Mouse (Mus musculus) macrophage (primary cell): ENCODE data around the gene Gm6871. TPM values are rescaled to one million over a fixed set of nuclear protein-coding genes. Genes with fewer than 3 reads are reported as not detected.
"Not testable (repeated sequence)": the region's sequence is repeated elsewhere in the genome, so short reads cannot be mapped to it uniquely, and the experiment has no call there.

Source experiments
- H3K27ac ChIP-seq: fragments of 350-480 bp; formaldehyde crosslinking; 2 replicates; pipeline ENCODE4 v1.9.0; 2021
- H3K36me3 ChIP-seq: fragments of 350-480 bp; formaldehyde crosslinking; 2 replicates; pipeline ENCODE4 v1.9.0; 2021; ENCODE audit errors: inconsistent target
- H3K4me3 ChIP-seq: fragments of 350-480 bp; formaldehyde crosslinking; 2 replicates; pipeline ENCODE4 v1.9.0; 2021; ENCODE audit errors: inconsistent target
- H3K79me2 ChIP-seq: fragments of 350-480 bp; formaldehyde crosslinking; 2 replicates; pipeline ENCODE4 v1.9.0; 2021; ENCODE audit errors: inconsistent target
- WGBS: methylation state at CpG from one replicate; pipeline ENCODE4 v1.1.7; 2026; ENCODE audit warnings: inconsistent platforms; ENCODE audit not compliant: missing documents; 5-methylcytosine and 5-hydroxymethylcytosine counted together
- polyA plus RNA-seq: library from polyadenylated mRNA; stranded (reverse); fragments of 250-400 nt; gene quantifications from 3 replicates; pipeline ENCODE4 v1.2.4, GENCODE M21; 2018; ENCODE audit warnings: inconsistent platforms
- total RNA-seq, 78 experiments: library from RNA; depleted of rRNA; stranded (reverse); fragments of 250-400 nt; gene quantifications; 1 replicate in 9 of 78; 2 replicates in 24 of 78; 3 replicates in 43 of 78; 4 replicates in 2 of 78; pipeline ENCODE4 v1.2.4; 2018; ENCODE audit warnings: inconsistent platforms in 56 of 78

The Gm6871 gene
- total RNA-seq (2018; cell fraction: chromatin; rRNA removed): not detected
- total RNA-seq (2018; cell fraction: cytosol; rRNA removed): not detected
- not detected for total RNA-seq (2018; cell fraction: nucleus; rRNA removed)
- not detected in 3 replicates for polyA plus RNA-seq

- H3K27ac ChIP-seq, H3K36me3 ChIP-seq, H3K79me2 ChIP-seq, H3K4me3 ChIP-seq: not testable (repeated sequence)
- WGBS: 80% methylated on average over 3 of the region's 6 CpGs
Measured at GRCm38 (mm10) chr7:41573562-41573961, at the start of gene Gm6871. Gm6871 (minus strand) TSS chr7:41573662.

- H3K79me2 ChIP-seq, H3K27ac ChIP-seq, H3K4me3 ChIP-seq: not testable (repeated sequence)
- whole genome bisulfite sequencing: 92% methylated on average over 1 of the region's 1 CpGs
- H3K36me3 ChIP-seq: peaks cover 23% of the 10 kb centered on the region; the same call in 1 of the 2 replicates
Measured at GRCm38 (mm10) chr7:41616241-41616640, 42.8 kb upstream of the Gm6871 start.

- H3K79me2 ChIP-seq: 0 out of 2 replicates have a peak, but pooled peaks cover 5% of the 10 kb centered on the region
- H3K4me3 ChIP-seq: no peak overlapping the region
- 88% methylated on average over 3 of the region's 3 CpGs for WGBS
- peaks cover 23% of the 10 kb centered on the region; the same call in 1 of the 2 replicates for H3K36me3 ChIP-seq
- no peak overlapping the region for H3K27ac ChIP-seq
Measured at GRCm38 (mm10) chr7:41611654-41612053, 38.2 kb upstream of the Gm6871 start.

- Histone ChIP-seq H3K36me3 (no peaks in the 10 kb centered on the region), H3K27ac (0 out of 2 replicates have a peak overlapping the region, but pooled peaks have one; percentile 2)
- 32% methylated on average over 3 of the region's 3 CpGs for WGBS
Measured at GRCm38 (mm10) chr7:41599932-41600548, 26.6 kb upstream of the Gm6871 start.

GRCm38 (mm10) chr7:41599034-41599813, 25.8 kb upstream of the Gm6871 start, which contains the start of gene 2610021A01Rik:
2610021A01Rik (plus strand) TSS chr7:41599230.
- Histone ChIP-seq H3K36me3 (no peaks in the 10 kb centered on the region), H3K79me2 (peaks cover 13% of the 10 kb centered on the region; the same call in 1 of the 2 replicates), H3K4me3 (peak within 1 kb of the TSS; percentile 82), H3K27ac (0 out of 2 replicates have a peak within 1 kb of the TSS, but pooled peaks have one; percentile 2)
- 1% methylated on average over 41 of the region's 41 CpGs for WGBS

More at GRCm38 (mm10) chr7:41599932-41600548, 26.6 kb upstream of the Gm6871 start:
- Histone ChIP-seq H3K4me3 (peak overlapping the region; percentile 82), H3K79me2 (peaks cover 13% of the 10 kb centered on the region; the same call in 1 of the 2 replicates)

GRCm38 (mm10) chr7:41598615-41599014, 25.2 kb upstream of the Gm6871 start:
- Histone ChIP-seq H3K27ac (no peak overlapping the region), H3K36me3 (no peaks in the 10 kb centered on the region), H3K4me3 (peak overlapping the region; percentile 82), H3K79me2 (peaks cover 13% of the 10 kb centered on the region; the same call in 1 of the 2 replicates)
- 64% methylated on average over 5 of the region's 5 CpGs for WGBS

- not testable (repeated sequence) for H3K36me3 ChIP-seq, H3K4me3 ChIP-seq, H3K79me2 ChIP-seq, H3K27ac ChIP-seq
Measured at GRCm38 (mm10) chr7:41587831-41588230, 14.4 kb upstream of the Gm6871 start.

- H3K36me3 ChIP-seq: no peaks in the 10 kb centered on the region
- H3K79me2 ChIP-seq: no peaks in the 10 kb centered on the region
- no peak overlapping the region for H3K4me3 ChIP-seq
- no peak overlapping the region for H3K27ac ChIP-seq
Measured at GRCm38 (mm10) chr7:41582028-41582427, 8.6 kb upstream of the Gm6871 start.

GRCm38 (mm10) chr7:41577956-41578355, 4.5 kb upstream of the Gm6871 start:
- no peak overlapping the region for H3K27ac ChIP-seq
- no peak overlapping the region for H3K4me3 ChIP-seq
- H3K79me2 ChIP-seq: no peaks in the 10 kb centered on the region
- no peaks in the 10 kb centered on the region for H3K36me3 ChIP-seq
- 90% methylated on average over 2 of the region's 2 CpGs for WGBS

GRCm38 (mm10) chr7:41560681-41561080, 12.8 kb downstream of the Gm6871 start:
- 59% methylated on average over 7 of the region's 8 CpGs for WGBS
- no peak overlapping the region for H3K27ac ChIP-seq
- no peak overlapping the region for H3K4me3 ChIP-seq

GRCm38 (mm10) chr7:41512672-41513071, 60.8 kb downstream of the Gm6871 start:
- Histone ChIP-seq H3K4me3 (no peak overlapping the region), H3K79me2 (no peaks in the 10 kb centered on the region), H3K27ac (no peak overlapping the region), H3K36me3 (no peaks in the 10 kb centered on the region)
- 100% methylated on average over 3 of the region's 3 CpGs for WGBS

More at GRCm38 (mm10) chr7:41560681-41561080, 12.8 kb downstream of the Gm6871 start:
- H3K36me3 ChIP-seq: no peaks in the 10 kb centered on the region
- no peaks in the 10 kb centered on the region for H3K79me2 ChIP-seq

GRCm38 (mm10) chr7:41512207-41512606, 61.3 kb downstream of the Gm6871 start:
- Histone ChIP-seq H3K36me3 (no peaks in the 10 kb centered on the region), H3K79me2 (no peaks in the 10 kb centered on the region), H3K4me3 (no peak overlapping the region), H3K27ac (no peak overlapping the region)
- 42% methylated on average over 1 of the region's 1 CpGs for WGBS

- 63% methylated on average over 1 of the region's 1 CpGs for WGBS
- H3K4me3 ChIP-seq: no peak overlapping the region
Measured at GRCm38 (mm10) chr7:41502402-41502801, 71.1 kb downstream of the Gm6871 start.

GRCm38 (mm10) chr7:41500151-41500934, 73.1 kb downstream of the Gm6871 start:
- H3K27ac ChIP-seq: no peak overlapping the region
- H3K79me2 ChIP-seq: peaks cover 7% of the 10 kb centered on the region; the same call in 1 of the 2 replicates
- H3K36me3 ChIP-seq: no peaks in the 10 kb centered on the region
- H3K4me3 ChIP-seq: peak overlapping the region; percentile 83
- 13% methylated on average over 22 of the region's 22 CpGs for WGBS

More at GRCm38 (mm10) chr7:41502402-41502801, 71.1 kb downstream of the Gm6871 start:
- H3K36me3 ChIP-seq: no peaks in the 10 kb centered on the region
- no peak overlapping the region for H3K27ac ChIP-seq
- H3K79me2 ChIP-seq: peaks cover 7% of the 10 kb centered on the region; the same call in 1 of the 2 replicates
